Mouse (Mus musculus) erythroid progenitor cell, adult 5-6 weeks (primary cell): ENCODE results near the gene Kazald1. TPM values are rescaled to one million over a fixed set of nuclear protein-coding genes. Genes with fewer than 3 reads are reported as not detected.

Source experiments
- total RNA-seq, 2 experiments: library from RNA; stranded (forward) in 1 of 2; stranded (reverse) in 1 of 2; fragments of 150-400 nt in 1 of 2; fragments of 186-747, 209-891 nt in 1 of 2; gene quantifications; 2 replicates each; pipeline versions ENCODE4 v1.2.3 to v1.2.4; 2015 to 2017; ENCODE audit warnings: low replicate concordance in 2 of 2

Gene Kazald1
- total RNA-seq, 2 experiments from 2014 or later, result not detected

Other genes with a start within 250 kb of the Kazald1 start
- gene Slf2, start 144.1 kb upstream of the Kazald1 start, total RNA-seq (2015; ENCODE audit: low replicate concordance), result 17.7 and 27.2 TPM in 2 replicates
- gene Slf2, start 144.1 kb upstream of the Kazald1 start, total RNA-seq (2017; ENCODE audit: low replicate concordance), result 26.5 and 29.4 TPM in 2 replicates
- 0.36 TPM in 1 of 2 replicates, not detected in the other for gene Sema4g, start 86.1 kb upstream of the Kazald1 start, total RNA-seq (2015; ENCODE audit: low replicate concordance)
- 0.39 TPM in 1 of 2 replicates, not detected in the other for gene Sema4g, start 86.1 kb upstream of the Kazald1 start, total RNA-seq (2017; ENCODE audit: low replicate concordance)
- 2.9 and 4.3 TPM in 2 replicates for gene Twnk, start 69.6 kb upstream of the Kazald1 start, total RNA-seq (2015; ENCODE audit: low replicate concordance)
- 1.4 and 2.0 TPM in 2 replicates for gene Twnk, start 69.6 kb upstream of the Kazald1 start, total RNA-seq (2017; ENCODE audit: low replicate concordance)
- 15.5 and 19.3 TPM in 2 replicates for gene Mrpl43, start 68.8 kb upstream of the Kazald1 start, total RNA-seq (2015; ENCODE audit: low replicate concordance)
- 8.4 and 11.4 TPM in 2 replicates for gene Mrpl43, start 68.8 kb upstream of the Kazald1 start, total RNA-seq (2017; ENCODE audit: low replicate concordance)
- 3.8 TPM in 1 of 2 replicates, not detected in the other for gene Lzts2, start 60.8 kb upstream of the Kazald1 start, total RNA-seq (2015; ENCODE audit: low replicate concordance)
- gene Lzts2, start 60.8 kb upstream of the Kazald1 start, total RNA-seq (2017; ENCODE audit: low replicate concordance), result 1.4 and 2.2 TPM in 2 replicates
- gene Pdzd7, start 29.5 kb upstream of the Kazald1 start, total RNA-seq (2015; ENCODE audit: low replicate concordance), result not detected in 2 replicates
- not detected in 2 replicates for gene Pdzd7, start 29.5 kb upstream of the Kazald1 start, total RNA-seq (2017; ENCODE audit: low replicate concordance)
- gene Sfxn3, start 27.7 kb upstream of the Kazald1 start, total RNA-seq (2015; ENCODE audit: low replicate concordance), result 1.4 and 4.6 TPM in 2 replicates
- 1.6 and 3.3 TPM in 2 replicates for gene Sfxn3, start 27.7 kb upstream of the Kazald1 start, total RNA-seq (2017; ENCODE audit: low replicate concordance)
- gene Tlx1, start 75.4 kb downstream of the Kazald1 start, total RNA-seq (2015; ENCODE audit: low replicate concordance), result not detected in 2 replicates
- not detected in 2 replicates for gene Tlx1, start 75.4 kb downstream of the Kazald1 start, total RNA-seq (2017; ENCODE audit: low replicate concordance)
- gene Lbx1, start 160.6 kb downstream of the Kazald1 start, total RNA-seq (2015; ENCODE audit: low replicate concordance), result not detected in 2 replicates
- gene Lbx1, start 160.6 kb downstream of the Kazald1 start, total RNA-seq (2017; ENCODE audit: low replicate concordance), result not detected in 2 replicates